Mouse (Mus musculus) midbrain, embryonic 13.5 days (tissue): ENCODE measurements around the gene Lingo2. TPM values are rescaled to one million over a fixed set of nuclear protein-coding genes. Genes with fewer than 3 reads are reported as not detected.
"Not testable (repeated sequence)": the region's sequence is repeated elsewhere in the genome, so short reads cannot be mapped to it uniquely, and the experiment has no call there.

ENCODE experiments used
- ATAC-seq: fragments of 200-750 bp; cut with Nextera tagmentation; 2 replicates; pipeline ENCODE4 v1.8.0; 2017; ENCODE audit warnings: mild to moderate bottlenecking, moderate TSS enrichment, moderate library complexity
- H3K27ac ChIP-seq: fragments of 300-500 bp; sonication (generic); 2 replicates; pipeline ENCODE4 v1.5.1; 2015; ENCODE audit warnings: inconsistent platforms, mild to moderate bottlenecking, moderate library complexity
- H3K27me3 ChIP-seq: fragments of 300-500 bp; sonication (generic); 2 replicates; pipeline ENCODE4 v1.6.1; 2015; ENCODE audit warnings: mild to moderate bottlenecking, inconsistent platforms
- H3K36me3 ChIP-seq: fragments of 300-500 bp; sonication (generic); 2 replicates; pipeline ENCODE4 v1.6.1; 2015; ENCODE audit warnings: mild to moderate bottlenecking, inconsistent platforms
- H3K4me1 ChIP-seq: fragments of 300-500 bp; sonication (generic); replicated peaks from 2 replicates; pipeline ENCODE4 v1.6.1; 2015; ENCODE audit warnings: inconsistent platforms
- H3K4me2 ChIP-seq: fragments of 300-500 bp; sonication (generic); replicated peaks from 2 replicates; pipeline ENCODE4 v1.6.1; 2015; ENCODE audit warnings: moderate library complexity, mild to moderate bottlenecking, inconsistent platforms
- H3K4me3 ChIP-seq: fragments of 300-500 bp; sonication (generic); replicated peaks from 2 replicates; pipeline ENCODE4 v1.5.1; 2015; ENCODE audit warnings: mild to moderate bottlenecking, inconsistent platforms
- H3K9ac ChIP-seq: fragments of 300-500 bp; sonication (generic); replicated peaks from 2 replicates; pipeline ENCODE4 v1.6.1; 2015; ENCODE audit warnings: mild to moderate bottlenecking, inconsistent platforms
- H3K9me3 ChIP-seq: fragments of 300-500 bp; sonication (generic); 2 replicates; pipeline ENCODE4 v1.6.1; 2016; ENCODE audit warnings: mild to moderate bottlenecking, inconsistent platforms
- WGBS: fragments of 180-500 bp; shearing (Covaris S2); methylation state at CpG from one replicate; pipeline ENCODE4 v1.1.7; 2015; 5-methylcytosine and 5-hydroxymethylcytosine counted together
- polyA plus RNA-seq: library from polyadenylated mRNA; unstranded; fragments of >200 nt; fragmentation: Nextera tagmentation; extraction: Ambion mirVana; gene quantifications from 2 replicates; pipeline ENCODE4 v1.2.1, GENCODE M21; 2015

Gene Lingo2
- polyA plus RNA-seq, 1 experiment from 2014 or later = 22.5 TPM

DNA sequence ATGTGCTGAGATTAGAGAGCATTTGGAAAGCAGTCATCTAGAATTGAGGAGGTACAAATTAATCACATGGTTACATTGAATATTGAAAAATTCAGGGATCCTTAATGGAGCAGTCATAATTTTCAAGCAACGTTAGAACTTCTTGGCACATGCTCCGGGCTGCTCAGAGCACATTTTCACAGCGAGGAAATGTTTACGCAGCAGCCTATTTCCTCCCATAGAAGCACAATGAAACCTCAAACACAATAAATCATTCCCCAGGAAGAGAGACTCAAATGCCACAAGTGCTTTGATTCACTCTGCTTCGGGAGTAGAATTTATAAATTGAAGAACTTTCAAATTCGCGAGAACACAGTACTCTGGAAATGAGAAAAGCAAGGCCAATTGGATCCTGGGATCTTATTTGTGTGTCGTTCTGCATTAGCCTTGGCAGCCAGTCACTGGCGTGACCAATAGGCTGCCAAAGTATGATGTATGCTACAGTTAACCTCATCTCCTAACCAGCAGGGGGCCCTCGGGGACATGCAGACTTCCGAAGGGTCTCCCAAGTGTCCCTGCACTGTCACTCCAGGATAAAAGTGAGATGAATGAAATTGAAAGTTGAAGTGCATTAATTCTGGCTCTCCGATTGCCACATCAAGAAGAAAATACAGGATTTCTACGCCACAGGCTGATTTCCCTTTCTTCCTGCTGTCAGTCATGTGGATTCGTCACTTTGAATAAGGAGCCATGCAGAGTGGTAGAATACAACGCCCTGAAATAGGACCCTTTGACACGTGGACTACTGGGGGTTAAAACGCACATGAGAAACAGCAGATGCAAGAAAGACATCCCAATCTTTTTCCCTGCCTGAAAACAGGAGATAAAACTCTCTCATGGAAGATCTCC is 662.5 kb downstream of the Lingo2 start:
- H3K4me3 ChIP-seq = peak overlapping the region; percentile 12
- ATAC-seq = peak; percentile 98
- H3K36me3 ChIP-seq = no peaks in the 10 kb centered on the region
- peak overlapping the region; percentile 44 for H3K27ac ChIP-seq
- no peak overlapping the region; the same call in 1 of the 2 replicates for H3K9ac ChIP-seq
- H3K9me3 ChIP-seq = no peaks in the 10 kb centered on the region
- no peaks in the 10 kb centered on the region for H3K27me3 ChIP-seq
- WGBS = 21% methylated on average over 17 of the region's 17 CpGs
- peaks cover 13% of the 10 kb centered on the region for H3K4me1 ChIP-seq
- H3K4me2 ChIP-seq = peak overlapping the region; percentile 35

DNA sequence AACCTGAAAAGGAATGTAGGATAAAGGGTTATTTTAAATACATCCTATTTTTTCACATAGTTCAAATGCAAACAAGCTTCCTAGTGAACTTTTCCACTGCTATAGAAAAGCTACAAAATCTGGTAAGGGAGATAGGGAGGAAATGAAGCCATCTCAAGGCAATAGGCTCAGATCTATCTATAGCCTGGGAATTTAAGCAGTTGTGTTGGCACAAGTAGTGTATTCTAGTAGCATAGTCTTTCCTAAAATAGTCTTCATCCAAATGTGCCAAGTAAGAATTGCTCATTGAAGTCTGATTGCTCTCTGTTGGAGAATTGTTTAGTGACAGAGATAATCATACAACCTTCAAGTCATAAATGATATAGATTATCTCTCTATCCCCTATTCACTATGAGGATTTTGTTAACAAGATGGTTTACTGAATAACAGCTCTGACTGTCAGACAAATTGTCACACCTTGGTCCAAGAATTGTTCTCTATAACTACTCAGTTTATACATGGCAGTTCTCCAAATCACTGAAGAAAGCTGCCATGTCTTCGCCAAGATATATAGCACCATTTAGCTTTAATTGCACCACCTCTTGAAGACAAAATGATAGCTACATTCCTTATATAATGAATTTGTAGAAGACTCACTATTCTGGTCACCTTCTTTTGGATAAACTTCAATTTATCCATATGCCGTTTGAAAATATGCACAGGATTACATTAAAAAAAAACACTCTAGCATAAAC is 688.9 kb downstream of the Lingo2 start:
- 96% methylated on average over 2 of the region's 2 CpGs for WGBS
- ATAC-seq = no peak
- H3K9ac ChIP-seq = no peak overlapping the region
- H3K9me3 ChIP-seq = no peaks in the 10 kb centered on the region
- no peaks in the 10 kb centered on the region for H3K36me3 ChIP-seq
- H3K4me1 ChIP-seq = no peaks in the 10 kb centered on the region
- H3K27ac ChIP-seq = no peak overlapping the region
- no peak overlapping the region for H3K4me3 ChIP-seq
- no peaks in the 10 kb centered on the region for H3K27me3 ChIP-seq
- H3K4me2 ChIP-seq = no peak overlapping the region

DNA sequence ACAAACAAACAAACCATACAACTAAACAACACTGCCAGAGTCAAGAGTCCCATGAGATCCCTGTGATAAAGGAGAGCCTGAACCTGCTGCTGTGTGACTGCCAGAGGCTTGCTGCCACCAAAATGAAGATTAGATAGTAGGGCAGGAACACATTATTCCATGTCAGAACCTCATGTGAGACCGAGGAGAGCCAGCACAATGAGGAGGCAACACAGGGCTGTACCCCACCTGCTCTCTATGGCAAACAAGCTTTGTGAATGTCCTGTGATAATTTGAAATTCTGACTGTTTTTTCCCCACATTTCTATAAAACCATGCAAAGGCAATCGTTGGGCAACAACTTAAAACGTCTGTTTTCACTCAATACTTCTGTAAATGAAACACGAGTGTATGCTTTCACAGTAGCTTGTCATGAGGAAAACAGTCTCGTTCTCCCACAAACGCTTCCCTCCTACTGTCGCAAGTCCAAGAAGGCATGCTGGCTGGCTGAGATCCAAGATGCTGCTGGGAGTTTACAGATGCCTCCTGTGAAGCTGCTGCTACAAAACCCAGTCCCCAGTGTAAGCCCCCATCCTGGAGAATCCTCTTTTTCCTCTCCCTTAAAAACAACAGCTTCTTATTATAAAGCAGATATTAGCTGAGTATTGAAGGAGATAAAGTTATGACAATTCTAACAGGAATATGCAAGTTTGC is 765.2 kb downstream of the Lingo2 start:
- Histone ChIP-seq H3K9ac (no peak overlapping the region), H3K4me3 (no peak overlapping the region), H3K4me1 (peaks cover 6% of the 10 kb centered on the region; the same call in 1 of the 2 replicates), H3K27ac (no peak overlapping the region), H3K4me2 (peak overlapping the region; percentile 23; the same call in 1 of the 2 replicates), H3K27me3 (no peaks in the 10 kb centered on the region), H3K36me3 (no peaks in the 10 kb centered on the region), H3K9me3 (no peaks in the 10 kb centered on the region)
- peak; percentile 60; the same call in 1 of the 2 replicates for ATAC-seq
- WGBS = 50% methylated on average over 7 of the region's 7 CpGs

DNA sequence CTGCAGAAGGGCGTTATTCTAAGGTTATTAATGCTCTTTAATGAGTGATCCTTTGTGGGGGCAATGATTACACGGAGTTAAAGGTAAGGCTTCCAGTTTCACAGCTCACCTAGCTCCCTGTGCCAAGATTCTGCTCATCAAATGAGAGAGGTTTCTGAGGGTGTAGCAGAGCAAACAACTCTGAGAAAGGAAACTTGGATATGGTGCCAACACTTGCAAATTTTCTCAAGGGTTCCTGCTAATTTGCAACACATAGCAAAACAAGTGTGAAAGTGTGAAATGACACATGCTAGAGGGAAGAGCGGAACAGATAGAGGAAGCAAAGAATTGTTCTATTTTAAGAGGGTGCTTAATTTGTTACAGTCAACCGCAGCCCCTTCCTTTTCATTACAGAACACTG is 767.9 kb downstream of the Lingo2 start:
- H3K4me2 ChIP-seq = no peak overlapping the region
- H3K9me3 ChIP-seq = no peaks in the 10 kb centered on the region
- 72% methylated on average over 4 of the region's 4 CpGs for WGBS
- H3K4me1 ChIP-seq = peaks cover 6% of the 10 kb centered on the region; the same call in 1 of the 2 replicates
- no peaks in the 10 kb centered on the region for H3K36me3 ChIP-seq
- ATAC-seq = no peak
- no peak overlapping the region for H3K27ac ChIP-seq
- no peaks in the 10 kb centered on the region for H3K27me3 ChIP-seq
- H3K4me3 ChIP-seq = no peak overlapping the region
- H3K9ac ChIP-seq = no peak overlapping the region

DNA sequence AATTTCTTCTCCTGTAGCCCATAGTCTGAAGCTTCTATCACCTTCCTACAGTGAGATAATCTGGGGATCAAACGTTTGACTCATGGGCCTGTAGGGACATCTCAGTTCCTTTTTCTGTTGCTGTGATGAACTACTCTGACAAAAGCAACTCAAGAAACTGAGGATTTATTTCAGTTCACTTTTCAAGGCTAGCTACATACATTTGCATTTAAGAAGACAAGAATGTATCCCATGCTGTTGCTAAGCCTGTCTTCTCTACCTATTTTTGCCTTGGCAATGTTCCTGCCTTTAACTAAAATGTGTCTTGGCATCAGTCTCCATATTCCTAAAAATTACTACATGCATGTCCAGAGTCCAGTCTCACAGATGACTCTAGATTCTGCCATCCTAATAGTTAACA is 781.4 kb downstream of the Lingo2 start:
- ATAC-seq = no peak
- H3K4me1 ChIP-seq = no peaks in the 10 kb centered on the region
- 30% methylated on average over 1 of the region's 1 CpGs for WGBS

DNA sequence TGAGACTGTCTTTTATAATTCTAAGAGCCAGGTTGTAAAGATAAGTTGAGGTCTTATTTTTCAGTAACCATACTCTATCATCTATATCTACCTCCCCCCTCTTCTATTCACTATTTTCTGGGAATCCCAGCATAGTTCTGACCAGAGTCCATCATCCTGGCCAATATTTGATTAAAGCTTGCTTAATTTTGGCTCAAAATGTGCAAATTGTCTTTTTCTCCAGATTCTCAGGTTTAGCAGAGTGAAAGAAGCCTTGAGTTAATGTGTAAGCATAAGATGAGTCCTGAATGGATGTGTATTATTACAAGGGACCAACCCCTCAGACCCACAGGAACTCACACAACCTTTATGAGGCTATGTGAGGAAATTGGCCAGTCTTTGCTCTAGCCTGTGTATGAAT is 820.2 kb downstream of the Lingo2 start:
- Histone ChIP-seq H3K4me3 (no peak overlapping the region), H3K9ac (no peak overlapping the region), H3K27me3 (no peaks in the 10 kb centered on the region), H3K9me3 (no peaks in the 10 kb centered on the region), H3K36me3 (no peaks in the 10 kb centered on the region), H3K4me1 (no peaks in the 10 kb centered on the region), H3K4me2 (no peak overlapping the region), H3K27ac (no peak overlapping the region)
- ATAC-seq = no peak

More for the DNA sequence above, 781.4 kb downstream of the Lingo2 start:
- Histone ChIP-seq H3K9ac (no peak overlapping the region), H3K27me3 (no peaks in the 10 kb centered on the region), H3K27ac (no peak overlapping the region), H3K4me2 (no peak overlapping the region), H3K36me3 (no peaks in the 10 kb centered on the region), H3K9me3 (no peaks in the 10 kb centered on the region), H3K4me3 (no peak overlapping the region)

DNA sequence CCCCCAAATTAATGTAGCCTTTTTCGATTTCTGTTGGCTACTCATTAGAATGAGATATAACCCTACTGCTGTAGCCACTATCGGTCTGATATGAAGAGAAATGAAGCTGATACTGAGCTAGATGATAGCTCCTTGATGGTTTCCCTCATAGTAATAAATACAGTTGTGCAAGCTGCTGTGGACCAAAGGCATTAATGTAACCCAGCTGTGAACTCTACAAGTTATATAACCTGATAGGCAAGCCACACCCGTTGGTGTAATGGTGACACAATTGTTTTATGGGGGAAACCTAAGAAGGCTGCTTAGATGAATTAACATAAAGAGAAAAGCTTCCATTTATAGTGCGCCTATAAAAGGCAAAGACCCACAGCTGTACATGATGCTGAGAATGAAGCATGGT is 856.1 kb downstream of the Lingo2 start:
- H3K4me2 ChIP-seq = no peak overlapping the region
- H3K36me3 ChIP-seq = no peaks in the 10 kb centered on the region
- H3K4me3 ChIP-seq = no peak overlapping the region
- no peaks in the 10 kb centered on the region for H3K4me1 ChIP-seq
- H3K27me3 ChIP-seq = no peaks in the 10 kb centered on the region
- H3K9me3 ChIP-seq = no peaks in the 10 kb centered on the region
- no peak overlapping the region for H3K27ac ChIP-seq
- no peak overlapping the region for H3K9ac ChIP-seq
- 88% methylated on average over 4 of the region's 4 CpGs for WGBS
- no peak for ATAC-seq

DNA sequence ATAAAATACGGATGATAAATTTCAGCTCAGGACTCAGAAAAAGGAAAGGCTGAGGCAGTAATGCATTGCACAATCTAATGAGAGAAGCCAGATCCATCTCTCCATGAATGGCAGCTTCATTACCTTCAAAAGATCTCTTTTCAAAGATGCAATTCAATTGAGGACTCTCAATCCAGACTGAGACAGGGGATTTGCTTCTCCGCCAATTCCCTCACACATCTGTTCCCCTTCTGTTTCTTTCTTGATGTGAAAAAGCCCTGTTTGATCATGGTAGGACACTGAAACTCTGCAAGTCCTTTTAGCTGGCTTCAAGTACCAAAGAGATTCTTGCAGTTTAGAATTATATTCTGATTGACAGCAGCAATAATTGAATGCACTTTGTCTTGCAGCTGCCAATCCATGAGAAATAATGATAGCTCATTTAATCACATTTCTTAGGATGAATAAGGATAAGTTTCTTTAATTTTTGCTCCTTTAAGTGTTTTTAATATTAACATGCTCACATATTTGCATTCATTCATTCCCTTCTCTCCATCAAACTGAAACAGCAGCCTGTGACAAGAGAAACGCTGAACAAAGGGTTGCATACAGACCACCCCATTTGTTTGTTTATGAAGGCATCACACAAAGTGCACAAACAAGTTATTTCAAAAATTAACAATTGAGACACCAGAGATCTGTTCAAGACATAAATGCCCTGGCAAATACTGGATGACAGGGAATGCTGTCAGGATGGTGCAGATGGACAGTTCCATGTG is 870.3 kb downstream of the Lingo2 start:
- H3K27ac ChIP-seq = no peak overlapping the region
- no peak overlapping the region for H3K4me2 ChIP-seq
- peak; percentile 60; the same call in 1 of the 2 replicates for ATAC-seq
- no peak overlapping the region for H3K9ac ChIP-seq
- H3K27me3 ChIP-seq = no peaks in the 10 kb centered on the region
- no peaks in the 10 kb centered on the region for H3K36me3 ChIP-seq
- H3K4me3 ChIP-seq = no peak overlapping the region
- peaks cover 8% of the 10 kb centered on the region; the same call in 1 of the 2 replicates for H3K4me1 ChIP-seq
- 19% methylated on average over 3 of the region's 3 CpGs for WGBS
- H3K9me3 ChIP-seq = no peaks in the 10 kb centered on the region

DNA sequence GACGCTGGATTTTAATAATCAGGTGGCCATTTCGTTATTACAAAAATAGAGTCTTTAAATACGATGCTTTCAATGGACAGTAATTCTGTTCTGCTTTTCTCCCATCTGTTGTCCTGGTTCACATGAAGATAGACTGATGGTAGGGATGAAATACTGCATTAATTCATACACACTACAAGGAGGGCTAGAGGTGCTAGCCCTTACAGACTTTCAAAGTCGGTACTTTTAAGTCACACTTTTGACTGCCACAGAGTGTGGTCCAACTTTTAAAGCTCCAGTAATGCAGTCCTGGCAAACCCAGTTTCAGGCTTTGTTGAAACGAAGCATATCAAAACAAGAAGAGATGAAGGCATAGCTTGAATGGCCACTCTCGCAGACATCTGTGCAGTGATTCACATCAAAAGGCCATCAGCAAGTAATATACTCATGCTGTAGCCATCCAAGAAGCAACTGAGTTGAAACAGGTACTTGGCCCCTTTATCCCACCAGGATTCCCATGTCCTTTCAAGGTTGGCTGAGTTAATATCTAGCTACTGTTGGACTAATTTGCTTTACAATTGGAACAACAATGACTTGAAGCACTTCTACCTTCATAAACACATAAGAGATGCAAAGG is 872.5 kb downstream of the Lingo2 start:
- peaks cover 8% of the 10 kb centered on the region; the same call in 1 of the 2 replicates for H3K4me1 ChIP-seq
- 70% methylated on average over 6 of the region's 6 CpGs for WGBS
- H3K27ac ChIP-seq = no peak overlapping the region
- no peaks in the 10 kb centered on the region for H3K36me3 ChIP-seq
- no peaks in the 10 kb centered on the region for H3K9me3 ChIP-seq
- H3K27me3 ChIP-seq = no peaks in the 10 kb centered on the region
- H3K4me3 ChIP-seq = no peak overlapping the region
- H3K9ac ChIP-seq = no peak overlapping the region
- H3K4me2 ChIP-seq = no peak overlapping the region
- 0 out of 2 replicates have a peak, but pooled peaks have one; percentile 37 for ATAC-seq

DNA sequence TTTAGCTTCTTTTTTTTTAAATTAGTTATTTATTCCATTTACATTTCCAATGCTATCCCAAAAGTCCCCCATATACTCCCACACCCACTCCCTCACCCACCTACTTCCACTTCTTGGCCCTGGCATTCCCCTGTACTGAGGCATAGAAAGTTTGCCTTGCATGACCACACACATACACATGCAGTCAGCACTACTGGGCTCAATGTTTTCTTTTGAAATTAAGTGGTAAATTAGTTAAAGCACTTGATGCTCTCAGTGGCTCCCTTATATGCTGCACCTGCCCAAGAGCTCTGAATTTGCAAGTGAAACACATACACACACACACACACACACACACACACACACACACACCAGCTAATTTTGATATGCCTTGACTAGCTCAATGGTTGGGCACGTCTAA is 886.8 kb downstream of the Lingo2 start:
- H3K4me1 ChIP-seq, H3K27me3 ChIP-seq, H3K36me3 ChIP-seq, ATAC-seq, H3K4me2 ChIP-seq, H3K27ac ChIP-seq, H3K9me3 ChIP-seq, H3K9ac ChIP-seq, H3K4me3 ChIP-seq: not testable (repeated sequence)
- WGBS = 64% methylated on average over 1 of the region's 1 CpGs

DNA sequence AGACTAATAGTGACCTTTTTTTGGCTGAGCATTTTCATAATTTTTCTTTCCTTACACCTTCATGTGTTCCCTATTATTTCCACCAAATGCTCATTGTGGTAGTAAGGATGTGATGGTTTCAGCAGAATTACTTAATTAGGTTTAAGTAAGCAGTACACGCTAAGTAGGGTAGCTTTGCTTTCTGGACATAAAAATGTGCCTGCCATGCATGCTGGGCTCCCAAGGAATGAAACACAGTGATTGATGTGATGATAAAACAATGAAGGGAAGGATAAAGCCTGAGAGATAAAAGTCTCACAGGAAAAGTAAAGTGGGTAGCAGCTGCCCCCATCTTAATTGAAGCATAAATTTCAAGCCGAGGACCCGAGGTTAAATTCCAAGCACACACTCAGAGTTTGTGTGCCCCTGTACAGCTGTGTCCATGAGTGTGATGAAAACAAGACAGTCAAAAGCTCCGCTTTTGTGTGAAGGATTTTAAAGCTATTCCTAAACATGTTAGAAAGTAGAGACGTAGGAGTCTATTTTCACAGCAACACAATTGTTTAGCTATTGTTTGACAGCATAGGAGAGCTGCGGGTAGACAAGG is 898.7 kb downstream of the Lingo2 start:
- Histone ChIP-seq H3K9me3 (no peaks in the 10 kb centered on the region), H3K4me1 (no peaks in the 10 kb centered on the region), H3K4me2 (no peak overlapping the region), H3K27ac (no peak overlapping the region), H3K36me3 (no peaks in the 10 kb centered on the region), H3K4me3 (no peak overlapping the region), H3K9ac (no peak overlapping the region), H3K27me3 (no peaks in the 10 kb centered on the region)
- no peak for ATAC-seq
- 58% methylated on average over 6 of the region's 6 CpGs for WGBS
